Comparison of ENCODE assay signal across 20 mouse cellular contexts in genomic region chr9:112264982-112265641, GRCm38 (mm10). TPM values are rescaled to one million over a fixed set of nuclear protein-coding genes. Genes with fewer than 3 reads are reported as not detected.
DNase-seq lines count a peak whose midpoint lies in the region; ATAC-seq and TF ChIP-seq lines count a peak whose summit lies in the region.
"Had no signal": no experiment of that assay in that cellular context is flagged by ENCODE, and none has a peak within 500 bp of the region (broad histone marks: within the 10 kb centered on the region; RNA-seq: fewer than 3 reads in every experiment).

No protein-coding gene starts in this region.

- H3K4me2 ChIP-seq in liver, embryonic 14.5 days (ENCODE audit: low read depth): no peak overlapping the region
- H3K4me2 ChIP-seq in kidney, embryonic 15.5 days: no peak overlapping the region
- H3K4me2 ChIP-seq: forebrain, embryonic 12.5 days; heart, embryonic 11.5 days; heart, embryonic 15.5 days; hindbrain, embryonic 13.5 days had no signal

- peak; percentile 44 for DNase-seq in c-Kit-positive CD71-positive TER-119-negative erythroid progenitor cells, embryonic 14.5 days (ENCODE audit: low read depth)
- peak; percentile 9 for DNase-seq in liver
- peak; percentile 40 to 50 (median 45) for DNase-seq in liver, embryonic 14.5 days (ENCODE audit: low read depth in 3 of 3, low spot score in 3 of 3)
- no peak for DNase-seq in spleen, postnatal 36 days (ENCODE audit: low spot score in 2 of 2)
- DNase-seq in adrenal gland, adult 18-20 months (ENCODE audit: low spot score in 2 of 2): no peak
- no peak for DNase-seq in embryo, embryonic 10.5 days (ENCODE audit: low spot score)
- DNase-seq: adrenal gland, postnatal 14 days; cerebellum, adult 8-10 months; cerebellum, postnatal 14 days; gastrocnemius, postnatal 10 days; heart, adult 2 months; heart, postnatal 14 days had no signal

- WGBS in liver, embryonic 14.5 days (ENCODE audit: insufficient replicate concordance): 20% methylated on average over 4 of the region's 4 CpGs
- WGBS in kidney, embryonic 15.5 days: 75% methylated on average over 4 of the region's 4 CpGs

- no peak overlapping the region for H3K9ac ChIP-seq in liver, embryonic 14.5 days (replicated peaks)
- H3K9ac ChIP-seq in kidney, embryonic 15.5 days: no peak overlapping the region
- H3K9ac ChIP-seq: forebrain, embryonic 12.5 days; heart, embryonic 15.5 days; hindbrain, embryonic 13.5 days had no signal

- ATAC-seq in liver, embryonic 14.5 days (ENCODE audit: insufficient read depth): peak; percentile 91
- ATAC-seq in megakaryocyte progenitor cell, adult 5-6 weeks (replicated peaks; ENCODE audit: poor library complexity): peak; percentile 97
- no peak for ATAC-seq in kidney, embryonic 15.5 days (replicated peaks; ENCODE audit: low FRiP score)
- ATAC-seq: forebrain, embryonic 16.5 days; hindbrain, postnatal 0 days had no signal

- H3K36me3 ChIP-seq in liver, embryonic 14.5 days (replicated peaks; ENCODE audit: control insufficient read depth, insufficient read depth, low read depth): no peaks in the 10 kb centered on the region
- H3K36me3 ChIP-seq in kidney, embryonic 15.5 days: no peaks in the 10 kb centered on the region
- H3K36me3 ChIP-seq: forebrain, embryonic 12.5 days; heart, embryonic 15.5 days; hindbrain, embryonic 13.5 days had no signal

- no peak for TF ChIP-seq CTCF in liver, embryonic 14.5 days (IDR thresholded peaks at IDR 0.05; ENCODE audit: low read depth)

- peak; percentile 68 for TF ChIP-seq EP300 in liver, embryonic 14.5 days (IDR thresholded peaks at IDR 0.05; ENCODE audit: low read depth)

- H3K4me3 ChIP-seq in liver, embryonic 14.5 days (ENCODE audit: insufficient read depth in 1 of 2, low read depth in 2 of 2, low read length in 2 of 2): no peak overlapping the region
- H3K4me3 ChIP-seq in kidney, embryonic 15.5 days (replicated peaks): no peak overlapping the region
- H3K4me3 ChIP-seq: forebrain, embryonic 12.5 days; heart, adult 2 months; heart, embryonic 15.5 days; hindbrain, embryonic 13.5 days had no signal

- no peak overlapping the region for H3K27ac ChIP-seq in liver, embryonic 14.5 days
- H3K27ac ChIP-seq in kidney, embryonic 15.5 days: no peak overlapping the region
- H3K27ac ChIP-seq: forebrain, embryonic 12.5 days; heart, adult 2 months; heart, embryonic 15.5 days; hindbrain, embryonic 13.5 days; hindbrain, postnatal 0 days had no signal

- no peaks in the 10 kb centered on the region for H3K9me3 ChIP-seq in liver, embryonic 14.5 days (ENCODE audit: control insufficient read depth, low read length)
- no peaks in the 10 kb centered on the region for H3K9me3 ChIP-seq in kidney, embryonic 15.5 days (replicated peaks)
- H3K9me3 ChIP-seq: forebrain, embryonic 12.5 days; heart, embryonic 15.5 days; hindbrain, embryonic 13.5 days had no signal

- no peaks in the 10 kb centered on the region for H3K27me3 ChIP-seq in liver, embryonic 14.5 days (ENCODE audit: control insufficient read depth, insufficient read depth, low read length)
- no peaks in the 10 kb centered on the region for H3K27me3 ChIP-seq in kidney, embryonic 15.5 days
- H3K27me3 ChIP-seq: forebrain, embryonic 12.5 days; heart, embryonic 15.5 days; hindbrain, embryonic 13.5 days had no signal

- H3K4me1 ChIP-seq in liver, embryonic 14.5 days (replicated peaks; ENCODE audit: control insufficient read depth in 2 of 2, insufficient read depth in 2 of 2, low read length in 1 of 2): peaks cover 0 to 2% of the 10 kb centered on the region in 2 experiments; a peak in 2 of 4 replicates
- H3K4me1 ChIP-seq in kidney, embryonic 15.5 days: no peaks in the 10 kb centered on the region
- H3K4me1 ChIP-seq: forebrain, embryonic 12.5 days; heart, embryonic 15.5 days; hindbrain, embryonic 13.5 days had no signal

RNA-seq across cellular contexts. Expression of gene Arpp21, which starts 29.4 kb away (rescaled TPM):
- 0.27 and 0.36 TPM in 2 replicates for polyA plus RNA-seq in liver, embryonic 14.5 days (2012; rRNA removed)
- polyA plus RNA-seq in liver, embryonic 14.5 days (2014; fragmentation: Nextera tagmentation; extraction: Ambion mirVana): 0.27 and 0.42 TPM in 2 replicates
- 0.10 and 0.79 TPM in 2 replicates for total RNA-seq in megakaryocyte progenitor cell, adult 5-6 weeks (2015)
- 0.46 and 1.4 TPM in 2 replicates for total RNA-seq in megakaryocyte progenitor cell, adult 5-6 weeks (2017)
- not detected for total RNA-seq in adrenal gland, adult 18-20 months (2021)
- polyA plus RNA-seq in kidney, embryonic 15.5 days (2015; fragmentation: Nextera tagmentation; extraction: Ambion mirVana): 1.5 and 2.3 TPM in 2 replicates

Comparison
In these comparisons a context has a peak if more than half of its experiments do, and no peak if none do; other contexts are left out.
1. DNase-seq: peak in c-Kit-positive CD71-positive TER-119-negative erythroid progenitor cells, embryonic 14.5 days (single experiment), liver (single experiment) and liver, embryonic 14.5 days (3 of 3); none in spleen, postnatal 36 days (0 of 2), adrenal gland, adult 18-20 months (0 of 2) and embryo, embryonic 10.5 days (single experiment).